Mouse (Mus musculus) liver, adult 2 months (tissue): ENCODE results near the gene Prdx2. TPM values are rescaled to one million over a fixed set of nuclear protein-coding genes. Genes with fewer than 3 reads are reported as not detected.

ENCODE experiments used
- DNase-seq: peaks from one replicate; pipeline ENCODE4 v3.0.0-alpha.2; 2011; ENCODE audit warnings: low read depth, low spot score; ENCODE audit errors: extremely low read depth
- H3K27ac ChIP-seq: fragments of 200-500 bp; replicated peaks from 2 replicates; pipeline ENCODE4 v1.5.1; 2012; ENCODE audit warnings: low read depth, mild to moderate bottlenecking, control low read depth, inconsistent platforms, low read length; ENCODE audit not compliant: insufficient read depth
- H3K27me3 ChIP-seq: fragments of 200-500 bp; 2 replicates; pipeline ENCODE4 v1.6.1; 2012; ENCODE audit warnings: mild to moderate bottlenecking, moderate library complexity, low read length, inconsistent platforms; ENCODE audit not compliant: control insufficient read depth, insufficient read depth
- H3K36me3 ChIP-seq: fragments of 200-500 bp; 2 replicates; pipeline ENCODE4 v1.6.1; 2012; ENCODE audit warnings: low read length, inconsistent platforms; ENCODE audit not compliant: control insufficient read depth, insufficient read depth
- H3K4me1 ChIP-seq: fragments of 200-500 bp; 2 replicates; pipeline ENCODE4 v1.6.1; 2011; ENCODE audit warnings: low read length; ENCODE audit not compliant: control insufficient read depth, insufficient read depth
- H3K4me3 ChIP-seq: fragments of 200-500 bp; 2 replicates; pipeline ENCODE4 v1.5.1; 2011; ENCODE audit warnings: low read depth, mild to moderate bottlenecking, control low read depth, low read length, moderate library complexity; ENCODE audit not compliant: insufficient read depth
- H3K79me2 ChIP-seq: fragments of 200-500 bp; 2 replicates; pipeline ENCODE4 v1.6.1; 2012; ENCODE audit warnings: inconsistent platforms, mild to moderate bottlenecking, low read length, moderate library complexity; ENCODE audit not compliant: control insufficient read depth, insufficient read depth
- H3K9ac ChIP-seq: fragments of 200-500 bp; 2 replicates; pipeline ENCODE4 v1.6.1; 2012; ENCODE audit warnings: low read depth, mild to moderate bottlenecking, control low read depth, inconsistent platforms, low read length
- CTCF ChIP-seq: fragments of 200-500 bp; IDR thresholded peaks from 2 replicates; pipeline ENCODE4 v1.5.1; 2011; ENCODE audit warnings: low read depth, low read length, control low read depth
- POLR2A ChIP-seq: fragments of 200-500 bp; IDR thresholded peaks from 2 replicates; pipeline ENCODE4 v1.6.1; 2011; ENCODE audit warnings: low read length, control low read depth; ENCODE audit not compliant: insufficient read depth; ENCODE audit errors: extremely low read depth
- WGBS: fragments of 180-500 bp; shearing (Covaris S2); methylation state at CpG from one replicate; pipeline ENCODE4 v1.1.7; 2018; 5-methylcytosine and 5-hydroxymethylcytosine counted together
- polyA plus RNA-seq: library from polyadenylated mRNA; depleted of rRNA; stranded (reverse); fragments of >200 nt; gene quantifications from 2 replicates; pipeline ENCODE4 v1.2.3, GENCODE M21; 2012
- total RNA-seq: library from RNA; depleted of rRNA; stranded (reverse); fragments of >200 nt; gene quantifications from 2 replicates; pipeline ENCODE4 v1.2.3, GENCODE M21; 2014

The Prdx2 gene
- total and polyA plus RNA-seq, 2 experiments, result 110 to 135 TPM

GRCm38 (mm10) chr8:84989810-84990209, 20.4 kb downstream of the Prdx2 start:
- 1% methylated on average over 15 of the region's 15 CpGs for WGBS
- no peaks in the 10 kb centered on the region for H3K79me2 ChIP-seq

GRCm38 (mm10) chr8:84990349-84990748, 21.0 kb downstream of the Prdx2 start, which contains the start of gene Hook2:
Hook2 (plus strand) TSS chr8:84990603.
- TF ChIP-seq POLR2A, result peak; percentile 56; the same call in 1 of the 2 replicates
- TF ChIP-seq CTCF, result peak; percentile 99
- Histone ChIP-seq H3K9ac (peak within 1 kb of the TSS; percentile 85), H3K79me2 (no peaks in the 10 kb centered on the region), H3K36me3 (no peaks in the 10 kb centered on the region), H3K4me3 (peak within 1 kb of the TSS; percentile 73), H3K27me3 (no peaks in the 10 kb centered on the region), H3K4me1 (peaks cover 11% of the 10 kb centered on the region; the same call in 1 of the 2 replicates), H3K27ac (peak within 1 kb of the TSS; percentile 86)
- peak; percentile 94 for DNase-seq
- WGBS, result under 1% methylated on average over 28 of the region's 28 CpGs

More at GRCm38 (mm10) chr8:84989810-84990209, 20.4 kb downstream of the Prdx2 start:
- peak overlapping the region; percentile 86 for H3K27ac ChIP-seq
- H3K27me3 ChIP-seq, result no peaks in the 10 kb centered on the region
- no peak for TF ChIP-seq POLR2A
- TF ChIP-seq CTCF, result peak; percentile 91
- H3K9ac ChIP-seq, result peak overlapping the region; percentile 68
- H3K4me3 ChIP-seq, result peak overlapping the region; percentile 36
- peak; percentile 74 for DNase-seq
- H3K4me1 ChIP-seq, result peaks cover 11% of the 10 kb centered on the region; the same call in 1 of the 2 replicates
- no peaks in the 10 kb centered on the region for H3K36me3 ChIP-seq

- TF ChIP-seq POLR2A (no peak), CTCF (no peak)
- peak; percentile 77 for DNase-seq
- H3K27me3 ChIP-seq, result no peaks in the 10 kb centered on the region
- peak overlapping the region; percentile 73 for H3K4me3 ChIP-seq
- peak overlapping the region; percentile 75 for H3K27ac ChIP-seq
- peaks cover 11% of the 10 kb centered on the region; the same call in 1 of the 2 replicates for H3K4me1 ChIP-seq
- H3K9ac ChIP-seq, result peak overlapping the region; percentile 85
- WGBS, result 6% methylated on average over 15 of the region's 15 CpGs
- H3K36me3 ChIP-seq, result peaks cover 1% of the 10 kb centered on the region; the same call in 1 of the 2 replicates
- H3K79me2 ChIP-seq, result no peaks in the 10 kb centered on the region
Measured at GRCm38 (mm10) chr8:84990836-84991235, 21.4 kb downstream of the Prdx2 start.

- no peak overlapping the region for H3K27ac ChIP-seq
- no peaks in the 10 kb centered on the region for H3K79me2 ChIP-seq
- peaks cover 3% of the 10 kb centered on the region; the same call in 1 of the 2 replicates for H3K4me1 ChIP-seq
- TF ChIP-seq POLR2A (no peak), CTCF (no peak)
- no peak for DNase-seq
- H3K4me3 ChIP-seq, result no peak overlapping the region
- no peaks in the 10 kb centered on the region for H3K27me3 ChIP-seq
- H3K9ac ChIP-seq, result no peak overlapping the region
- 94% methylated on average over 9 of the region's 9 CpGs for WGBS
- H3K36me3 ChIP-seq, result peaks cover 3% of the 10 kb centered on the region; the same call in 1 of the 2 replicates
Measured at GRCm38 (mm10) chr8:84994375-84994774, 25.0 kb downstream of the Prdx2 start.

GRCm38 (mm10) chr8:84995680-84996079, 26.3 kb downstream of the Prdx2 start:
- Histone ChIP-seq H3K4me3 (no peak overlapping the region), H3K4me1 (peaks cover 3% of the 10 kb centered on the region; the same call in 1 of the 2 replicates), H3K27ac (no peak overlapping the region), H3K79me2 (no peaks in the 10 kb centered on the region), H3K36me3 (peaks cover 3% of the 10 kb centered on the region; the same call in 1 of the 2 replicates), H3K9ac (no peak overlapping the region), H3K27me3 (no peaks in the 10 kb centered on the region)
- TF ChIP-seq POLR2A (no peak), CTCF (no peak)
- 81% methylated on average over 25 of the region's 25 CpGs for WGBS
- no peak for DNase-seq

- DNase-seq, result no peak
- no peak overlapping the region for H3K9ac ChIP-seq
- H3K27ac ChIP-seq, result no peak overlapping the region
- 92% methylated on average over 5 of the region's 5 CpGs for WGBS
- H3K36me3 ChIP-seq, result peaks cover 3% of the 10 kb centered on the region; the same call in 1 of the 2 replicates
- TF ChIP-seq CTCF, result no peak
- TF ChIP-seq POLR2A, result no peak
- no peaks in the 10 kb centered on the region; the same call in 1 of the 2 replicates for H3K4me1 ChIP-seq
- H3K79me2 ChIP-seq, result no peaks in the 10 kb centered on the region
- no peak overlapping the region for H3K4me3 ChIP-seq
- no peaks in the 10 kb centered on the region for H3K27me3 ChIP-seq
Measured at GRCm38 (mm10) chr8:84996978-84997377, 27.6 kb downstream of the Prdx2 start.
